Mouse (Mus musculus): ENCODE measurements around the gene Atp9a. TPM values are rescaled to one million over a fixed set of nuclear protein-coding genes. Genes with fewer than 3 reads are reported as not detected.
A peak's percentile ranks its signal among the peaks of the same experiment; 100 is the strongest.

Atp9a gene
- total RNA-seq, 2 experiments from 2014 or later, result 417 to 436 TPM

DNA sequence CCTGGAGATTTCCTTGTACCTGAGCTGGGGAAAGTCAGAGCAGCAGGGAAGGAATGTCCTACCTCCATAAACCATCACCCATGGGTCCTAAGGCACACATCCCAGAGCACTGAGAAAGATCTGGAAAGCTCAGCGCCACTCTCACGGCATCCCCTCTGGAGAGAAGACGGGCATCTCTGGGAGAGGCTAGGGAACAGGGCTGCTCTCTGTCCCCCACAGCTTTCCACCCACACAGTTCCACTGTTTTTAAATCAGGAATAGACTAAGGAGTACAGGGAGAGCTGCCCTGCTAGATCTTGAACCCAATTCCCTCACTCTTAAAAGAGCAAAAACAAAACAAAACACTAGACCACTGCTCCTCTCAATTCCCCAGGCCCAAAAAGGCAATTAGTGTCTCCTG lies 57.5 kb downstream of the Atp9a start:
- DNase-seq (ENCODE audit: low spot score in 2 of 2), result no peak

DNA sequence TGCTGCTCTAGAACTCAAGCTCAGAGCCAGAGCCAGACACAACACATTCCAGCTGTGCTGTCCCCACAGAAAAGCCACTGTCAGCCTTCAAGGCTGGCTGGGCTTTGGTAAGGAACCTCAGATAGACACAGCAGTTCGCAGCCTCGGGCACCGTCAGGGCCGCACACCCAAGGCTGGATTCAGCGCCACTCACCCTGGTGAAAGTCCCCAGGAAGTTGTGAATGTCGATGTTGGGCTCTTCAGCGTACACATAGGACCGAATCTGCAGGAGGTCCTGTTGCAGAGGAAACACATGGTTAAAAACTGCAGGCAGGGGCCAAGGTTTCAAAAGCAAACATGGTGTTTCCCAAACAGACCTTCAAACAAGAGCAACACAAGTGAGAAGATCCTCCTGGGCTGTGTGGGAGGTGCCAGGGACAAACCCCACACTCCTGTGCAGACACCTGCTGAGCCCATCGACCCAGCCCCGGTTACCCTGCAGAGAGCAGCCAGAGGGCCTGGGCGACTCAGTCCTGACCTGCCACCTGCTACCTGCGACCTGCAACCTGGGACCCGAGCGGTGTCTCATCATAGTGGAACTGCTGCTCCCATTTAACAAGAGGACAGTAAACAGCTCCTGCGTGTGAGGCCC lies 58.6 kb downstream of the Atp9a start:
- DNase-seq (ENCODE audit: low spot score in 2 of 2), result peak in 1 of 2 experiments; percentile 43

DNA sequence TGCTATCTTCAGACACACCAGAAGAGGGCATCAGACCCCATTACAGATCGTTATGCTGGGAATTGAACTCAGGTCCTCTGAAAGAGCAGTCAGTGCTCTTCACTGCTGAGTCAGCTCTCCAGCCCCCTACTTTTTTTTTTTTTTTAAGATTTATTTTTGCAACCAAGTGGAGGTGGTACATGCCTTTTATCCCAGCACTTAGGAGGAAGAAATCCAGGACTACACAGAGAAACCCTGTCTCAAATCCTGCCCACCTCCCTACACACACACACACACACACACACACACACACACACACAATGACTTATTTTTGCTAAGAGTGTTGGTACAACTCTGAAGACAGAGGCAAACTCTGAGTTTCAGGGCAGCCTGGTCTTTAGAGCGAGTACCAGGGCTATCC lies 59.5 kb downstream of the Atp9a start:
- DNase-seq (ENCODE audit: low spot score in 2 of 2), result no peak

DNA sequence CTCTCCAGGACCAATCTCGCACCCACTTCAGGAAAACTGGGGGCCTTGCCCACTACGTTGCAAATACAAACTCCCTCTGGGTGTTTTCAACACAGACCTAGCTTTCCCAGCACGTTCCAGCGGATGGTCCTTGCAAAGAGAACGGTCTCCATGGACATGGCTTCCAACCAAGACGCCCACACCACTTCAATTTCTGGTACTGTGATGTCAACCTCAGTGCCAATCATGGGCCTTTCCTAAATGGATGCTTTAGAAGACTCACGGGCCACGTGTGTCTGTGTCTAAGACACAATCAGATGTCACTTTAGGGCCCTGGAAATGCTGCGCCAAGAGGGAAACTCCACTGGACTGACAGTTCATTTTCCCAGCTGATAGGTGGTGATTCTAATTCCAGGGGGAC lies 60.7 kb downstream of the Atp9a start:
- DNase-seq (ENCODE audit: low spot score in 2 of 2), result peak in 1 of 2 experiments; percentile 45

DNA sequence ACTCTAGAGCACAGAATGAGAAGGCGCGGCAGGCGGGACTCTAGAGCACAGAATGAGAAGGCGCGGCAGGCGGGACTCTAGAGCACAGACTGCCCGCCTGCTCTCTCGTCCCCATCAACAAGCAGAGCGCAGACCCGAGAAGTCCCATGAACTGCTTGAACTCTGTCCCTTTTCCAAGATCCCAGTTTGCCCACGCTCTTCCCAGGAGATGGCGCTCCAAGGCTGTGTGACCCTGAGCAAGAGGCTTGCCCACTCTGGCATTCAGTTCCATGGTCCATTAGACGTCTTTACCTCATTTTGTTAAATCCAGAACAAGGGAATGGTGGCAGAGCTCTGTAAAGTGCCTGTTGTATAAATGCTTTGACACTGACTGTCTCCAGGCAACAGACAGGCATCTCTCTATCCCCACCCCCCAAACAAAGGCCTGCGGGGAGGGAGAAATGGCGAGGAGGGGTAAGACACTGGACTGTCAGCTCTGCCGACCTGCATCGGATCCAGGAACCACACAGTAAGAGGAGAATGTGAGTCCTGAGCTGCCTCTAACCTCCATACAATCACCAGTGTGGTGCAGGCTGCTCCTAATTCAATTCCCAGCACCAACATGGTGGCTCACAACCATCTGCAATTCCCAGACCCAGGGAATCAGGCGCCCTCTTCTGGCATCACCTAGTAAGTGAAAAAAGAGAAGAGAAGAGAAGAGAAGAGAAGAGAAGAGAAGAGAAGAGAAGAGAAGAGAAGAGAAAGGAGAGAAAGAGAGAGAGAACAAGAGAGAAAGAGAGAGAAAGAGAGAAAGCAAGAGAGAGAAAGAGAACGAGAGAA lies 62.6 kb downstream of the Atp9a start:
- DNase-seq (ENCODE audit: low spot score in 2 of 2), result no peak

DNA sequence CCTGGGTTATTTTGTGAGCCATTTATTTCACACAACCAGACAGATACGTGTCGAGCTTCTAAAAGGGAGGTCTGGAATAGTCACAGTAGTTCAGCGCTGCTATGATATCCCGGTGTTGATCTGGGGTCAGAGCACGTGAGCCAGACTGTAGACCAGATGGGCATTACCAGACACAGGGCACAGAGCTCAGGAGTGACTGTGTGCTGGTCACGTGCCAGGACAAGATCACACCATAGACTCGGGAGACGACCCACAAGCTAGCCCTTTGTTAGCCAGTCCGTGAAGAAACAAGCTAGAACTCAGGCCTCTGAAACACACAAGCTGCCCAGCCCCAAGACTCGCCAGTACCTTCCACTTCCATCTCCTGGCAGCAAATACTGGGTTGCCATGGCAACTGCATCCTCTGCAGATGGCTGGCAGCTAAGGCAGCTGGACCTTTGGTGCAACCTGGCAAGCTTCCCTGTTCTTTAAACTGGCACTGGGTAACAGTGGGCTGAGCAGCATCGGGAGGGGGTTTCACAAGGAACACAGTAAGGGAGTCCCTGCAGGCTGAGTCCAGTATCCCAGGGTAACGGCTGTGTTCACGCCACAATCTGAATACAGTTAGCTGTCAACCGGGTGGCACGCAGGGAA lies 63.4 kb downstream of the Atp9a start:
- peak; percentile 65 to 72 for DNase-seq (ENCODE audit: low spot score in 2 of 2)

DNA sequence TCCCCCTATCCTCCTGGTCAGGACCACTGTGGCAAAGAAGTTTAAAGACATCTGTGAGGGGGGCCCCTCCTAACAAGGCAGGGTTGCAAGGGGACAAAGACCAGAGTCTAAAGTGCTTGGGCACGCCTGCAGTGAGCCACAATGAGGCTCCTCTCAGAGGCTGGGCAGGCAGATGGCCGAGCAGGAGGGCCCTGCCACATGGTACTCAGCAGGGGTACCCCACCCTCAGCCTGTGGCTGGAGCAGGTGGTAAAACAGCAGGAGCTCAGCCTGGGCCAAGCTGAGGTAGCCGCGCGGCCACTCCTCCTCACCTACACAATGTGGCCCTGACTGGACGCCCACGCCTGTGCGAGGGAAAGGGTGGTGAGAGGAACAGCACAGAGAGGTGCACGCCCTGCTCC lies 64.6 kb downstream of the Atp9a start:
- no peak for DNase-seq (ENCODE audit: low spot score in 2 of 2)

DNA sequence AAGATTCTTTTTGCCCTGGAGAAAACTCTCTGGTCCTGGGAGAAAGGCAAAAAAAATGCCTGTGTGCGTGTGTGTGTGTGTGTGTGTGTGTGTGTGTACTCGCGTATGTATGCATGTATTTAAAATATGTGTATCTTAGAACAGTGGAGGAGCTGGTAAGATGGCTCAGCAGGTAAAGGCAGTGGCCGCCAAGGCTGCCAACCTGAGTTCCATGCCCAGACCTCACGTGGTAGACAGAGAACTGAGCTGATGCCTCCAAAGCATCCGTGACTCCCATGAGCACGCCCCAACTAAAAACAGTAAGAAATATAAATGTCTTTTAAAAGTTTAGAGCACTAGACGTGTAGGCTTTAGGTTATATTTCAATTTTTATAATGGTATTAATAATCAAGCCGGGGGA lies 70.5 kb downstream of the Atp9a start:
- no peak for DNase-seq (ENCODE audit: low spot score in 2 of 2)

DNA sequence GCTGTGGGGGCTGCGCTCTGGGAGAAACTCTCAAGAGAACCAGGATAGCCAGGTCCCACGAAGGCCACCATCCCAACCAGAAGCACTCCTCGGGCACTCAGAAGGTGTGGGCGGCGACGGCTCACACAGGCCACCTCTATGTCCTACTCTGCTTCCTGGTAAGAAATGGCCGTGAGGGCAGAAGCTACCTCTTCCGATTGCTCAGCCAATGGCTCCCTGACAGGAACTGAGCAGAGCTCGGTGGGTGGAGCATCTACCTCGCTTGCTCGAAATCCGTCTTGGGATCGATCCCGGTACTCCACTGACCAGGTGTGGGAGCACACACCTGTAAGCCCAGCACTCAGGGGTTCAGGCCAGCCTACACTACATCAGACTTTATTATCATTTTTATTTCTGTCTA lies 72.0 kb downstream of the Atp9a start:
- no peak for DNase-seq (ENCODE audit: low spot score in 2 of 2)

DNA sequence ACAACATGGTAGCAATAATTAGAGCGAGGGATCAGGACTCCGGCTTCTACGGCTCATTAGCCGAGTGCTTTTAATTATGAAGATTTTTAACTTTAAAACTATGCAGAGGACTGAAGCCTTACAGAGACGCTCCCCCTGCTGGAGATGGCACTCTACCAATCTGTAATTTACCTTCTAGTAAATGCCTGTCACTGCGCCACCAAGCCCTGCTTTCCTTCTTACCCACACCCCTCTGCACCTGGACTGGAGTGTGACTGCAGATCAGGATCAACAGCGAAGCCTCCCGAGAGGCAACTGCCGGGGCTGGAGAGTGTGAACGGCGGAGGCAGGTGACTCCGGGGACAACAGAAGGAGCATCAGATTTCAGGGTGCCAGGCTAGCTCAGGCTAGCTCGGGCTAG lies 72.4 kb downstream of the Atp9a start:
- peak in 1 of 2 experiments; percentile 38 for DNase-seq (ENCODE audit: low spot score in 2 of 2)

DNA sequence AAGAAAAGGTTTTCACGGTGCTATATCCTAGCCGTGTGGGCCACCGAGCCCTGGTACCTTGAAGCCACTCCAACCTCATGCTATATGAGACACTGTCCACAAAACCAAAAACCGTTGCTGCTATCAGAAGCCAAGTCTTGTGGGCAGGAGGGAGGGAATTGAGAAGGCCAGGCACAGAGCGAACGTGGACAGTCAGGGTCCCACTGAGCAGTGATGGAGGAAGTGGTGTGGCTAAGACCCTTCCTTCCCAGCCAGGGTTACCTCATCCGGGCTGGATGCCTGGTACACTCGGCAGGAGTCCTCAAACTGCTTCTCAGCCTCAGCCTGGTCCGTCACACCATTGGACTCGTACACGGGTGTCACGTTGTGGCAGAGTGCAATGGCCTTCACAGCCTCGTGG lies 74.5 kb downstream of the Atp9a start:
- DNase-seq (ENCODE audit: low spot score in 2 of 2), result no peak

DNA sequence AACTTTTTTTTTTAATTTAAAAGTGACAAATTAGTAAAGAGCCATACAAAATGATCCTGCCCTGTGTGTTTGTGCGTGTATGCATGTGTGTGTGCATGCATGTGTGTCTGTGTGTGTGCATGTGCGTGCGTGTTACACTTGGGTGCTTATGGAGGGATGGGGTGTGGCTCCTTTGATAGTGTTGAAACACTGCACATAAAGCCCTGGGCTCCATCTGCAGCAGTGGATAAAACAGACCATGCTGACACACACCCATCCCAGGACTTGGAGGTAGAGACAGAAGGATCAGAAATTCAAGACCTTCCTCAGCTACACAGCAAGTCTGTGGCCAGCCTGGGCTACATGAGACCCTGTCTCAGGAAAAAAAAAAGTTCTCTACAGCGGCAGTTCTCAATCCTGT lies 76.5 kb downstream of the Atp9a start:
- DNase-seq (ENCODE audit: low spot score in 2 of 2), result no peak

DNA sequence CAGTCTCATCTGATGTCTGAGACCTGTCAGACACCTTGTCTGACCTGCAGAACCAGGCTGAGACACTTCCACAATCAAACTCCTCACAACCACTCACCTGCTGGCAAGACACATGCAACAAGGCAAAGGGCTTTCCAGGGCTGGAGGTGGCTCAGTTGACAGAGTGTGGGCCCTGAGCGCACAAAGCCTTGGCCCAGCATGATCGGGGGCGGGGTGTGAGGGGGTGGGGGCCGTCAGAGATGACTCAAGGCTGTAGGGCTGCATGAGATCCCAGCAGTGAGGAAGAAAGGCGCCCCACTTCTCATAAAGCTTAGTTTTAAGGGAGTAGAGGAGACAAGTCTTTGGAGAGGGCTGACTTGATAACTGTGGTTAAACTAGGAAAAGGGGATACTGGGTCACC lies 78.5 kb downstream of the Atp9a start:
- peak in 1 of 2 experiments; percentile 41 for DNase-seq (ENCODE audit: low spot score in 2 of 2)

DNA sequence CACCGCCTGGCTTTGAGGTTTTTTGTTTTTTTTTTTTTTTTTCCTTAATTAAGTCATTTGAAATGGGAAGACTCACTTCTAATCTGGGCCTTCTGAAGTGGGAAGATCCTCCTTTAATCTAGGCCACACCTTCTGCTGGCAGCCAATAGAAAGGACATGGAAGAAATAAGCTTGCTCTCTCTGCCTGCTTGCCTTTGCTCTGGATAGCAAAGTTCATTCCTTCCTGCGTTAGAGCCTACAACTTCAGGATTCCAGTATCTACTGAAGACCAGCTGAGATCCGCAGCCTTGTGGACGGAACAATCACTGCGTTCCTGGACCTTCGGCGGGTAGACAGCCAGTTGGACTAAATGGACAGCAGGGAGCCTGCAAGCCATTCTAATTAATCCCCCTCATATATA lies 79.0 kb downstream of the Atp9a start:
- DNase-seq (ENCODE audit: low spot score in 2 of 2), result no peak

DNA sequence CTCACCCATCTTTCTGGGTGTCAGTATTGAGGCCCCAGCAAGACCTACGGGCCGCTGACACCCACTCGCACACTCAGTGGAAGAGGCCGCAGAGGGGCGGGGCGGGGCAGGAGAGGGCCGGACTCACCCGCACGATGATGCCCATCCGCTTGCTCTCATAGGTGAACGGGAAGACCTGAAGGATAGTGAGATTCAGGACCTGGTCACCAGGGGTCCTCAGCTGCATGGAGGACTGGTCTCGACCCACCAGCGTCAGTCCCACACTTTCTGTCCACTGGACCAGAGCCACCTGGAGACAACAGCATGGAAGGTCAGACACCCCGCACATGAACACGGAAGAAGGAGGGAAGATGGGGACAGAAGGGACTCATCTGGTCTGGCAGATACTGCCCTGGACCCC lies 80.4 kb downstream of the Atp9a start:
- no peak for DNase-seq (ENCODE audit: low spot score in 2 of 2)

DNA sequence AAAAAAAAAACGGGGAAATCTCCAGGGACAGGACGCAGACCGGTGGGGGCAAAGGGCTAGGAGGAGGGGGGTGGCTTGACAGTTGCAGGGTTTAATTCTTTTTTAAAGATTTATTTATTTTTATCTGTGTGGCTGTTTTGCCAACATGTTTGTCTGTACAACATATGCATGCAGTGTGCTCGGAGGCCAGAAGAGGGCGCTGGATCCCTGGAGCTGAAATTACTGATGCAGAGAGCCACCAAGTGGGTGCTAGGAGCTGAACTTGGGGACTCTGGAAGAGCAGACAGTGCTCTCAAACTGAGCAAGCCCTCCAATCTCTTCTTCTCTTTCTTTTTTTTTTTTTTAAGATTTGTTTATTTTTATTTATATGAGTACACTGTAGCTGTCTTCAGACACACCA lies 81.9 kb downstream of the Atp9a start:
- no peak for DNase-seq (ENCODE audit: low spot score in 2 of 2)

DNA sequence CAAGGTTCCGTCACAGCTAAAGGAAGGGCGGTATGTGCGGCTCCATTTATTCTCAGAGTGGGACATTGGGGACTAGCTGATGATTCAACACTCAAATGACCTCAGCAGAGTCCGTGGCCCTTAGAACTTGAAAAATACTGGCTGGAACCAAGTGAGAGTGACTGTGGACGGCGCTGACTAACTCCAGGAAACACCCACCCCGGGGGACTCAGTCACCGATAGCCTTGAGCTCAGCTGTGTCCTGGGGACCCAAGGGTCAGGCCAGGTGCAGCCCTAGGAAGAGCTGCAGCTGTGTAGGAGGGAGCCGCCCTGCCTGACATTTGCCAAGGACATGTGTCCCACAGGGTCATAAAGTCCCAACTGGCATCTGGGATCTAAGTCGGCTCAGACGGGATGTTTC lies 83.7 kb downstream of the Atp9a start:
- DNase-seq (ENCODE audit: low spot score in 2 of 2), result no peak

DNA sequence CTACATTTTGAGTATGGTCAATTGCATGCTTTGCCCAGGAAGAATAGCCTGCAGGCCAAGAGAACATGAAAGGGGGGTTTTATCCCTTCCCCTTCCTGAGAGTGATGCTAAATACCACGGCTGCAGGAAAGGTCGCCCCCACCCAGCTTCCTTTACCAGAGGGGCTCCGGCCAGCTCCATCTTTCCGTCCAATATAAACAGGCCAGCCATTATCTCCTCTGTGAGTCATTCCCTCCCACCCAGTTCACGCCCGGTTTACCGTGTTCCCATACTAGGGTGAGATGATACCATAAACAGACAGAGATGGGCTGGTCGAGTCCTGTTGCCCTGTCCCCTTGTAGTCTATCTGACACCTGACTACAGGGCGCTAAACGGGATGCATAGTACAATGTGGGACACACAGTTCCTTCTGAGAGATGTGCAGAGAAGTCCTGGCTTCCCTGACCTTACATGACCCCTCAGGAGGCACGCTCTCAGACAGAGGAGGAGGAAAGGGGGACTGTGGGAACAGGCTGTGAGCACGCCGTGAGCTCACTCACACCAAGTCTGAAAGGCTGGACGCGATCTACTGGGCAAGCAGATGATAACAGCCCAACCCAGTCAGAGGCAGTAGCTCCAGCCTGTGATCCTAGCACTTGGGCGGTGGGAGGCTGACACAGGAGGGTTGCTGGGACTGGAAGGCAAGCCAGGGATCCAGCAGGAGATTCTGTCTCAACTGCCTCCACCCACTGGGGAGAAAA lies 85.5 kb downstream of the Atp9a start:
- no peak for DNase-seq (ENCODE audit: low spot score in 2 of 2)

DNA sequence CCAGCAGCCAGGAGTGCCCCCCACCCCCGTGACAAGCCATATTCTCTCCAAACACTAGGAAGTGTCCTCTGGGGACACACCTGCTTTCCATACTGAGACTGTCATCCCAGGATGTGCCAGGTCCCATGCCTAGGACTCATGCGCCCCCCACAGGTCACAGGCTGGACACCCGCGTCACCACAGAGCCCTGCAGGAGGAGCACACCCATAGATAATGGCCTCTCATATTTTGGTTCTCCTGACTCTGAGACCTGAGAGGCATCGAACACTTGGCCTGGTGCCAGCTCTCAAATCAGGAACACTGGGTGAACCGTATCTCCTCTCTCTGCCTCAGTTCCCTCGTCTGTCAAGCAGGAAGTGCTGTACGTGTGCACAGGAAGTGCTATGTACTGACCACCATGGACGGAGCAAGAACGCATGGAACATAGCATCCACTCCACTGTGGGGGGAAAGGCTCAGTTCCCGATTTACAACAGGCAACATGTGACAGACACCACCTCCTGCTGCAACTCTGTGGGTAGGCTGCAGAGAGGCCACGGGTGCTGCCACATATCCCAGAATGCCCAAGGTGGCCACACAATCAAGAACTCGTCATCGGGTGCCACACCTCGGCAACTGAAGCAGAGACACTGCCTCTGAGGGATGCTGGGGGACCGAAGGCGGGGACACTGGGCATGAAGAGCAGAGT lies 87.1 kb downstream of the Atp9a start:
- DNase-seq (ENCODE audit: low spot score in 2 of 2), result no peak

DNA sequence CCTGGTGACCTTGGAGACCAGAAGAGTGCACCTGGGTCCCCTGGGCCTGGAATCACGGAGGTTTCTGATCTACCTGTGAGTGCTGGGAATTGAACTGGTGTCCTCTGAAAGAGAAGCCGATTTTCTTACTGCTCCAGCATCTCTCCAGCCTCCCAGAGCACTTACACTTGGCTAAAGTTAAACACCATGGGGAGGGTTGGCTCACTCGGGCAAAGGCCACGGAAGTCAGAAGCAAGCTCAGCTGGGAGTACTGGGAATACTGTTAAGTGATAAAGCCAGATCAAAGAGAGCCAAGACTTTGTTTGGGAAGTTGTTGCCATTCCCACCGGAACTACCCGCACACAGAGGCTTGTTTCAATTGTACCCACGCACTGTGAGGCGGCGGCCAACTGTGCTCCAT lies 87.7 kb downstream of the Atp9a start:
- DNase-seq (ENCODE audit: low spot score in 2 of 2), result no peak

DNA sequence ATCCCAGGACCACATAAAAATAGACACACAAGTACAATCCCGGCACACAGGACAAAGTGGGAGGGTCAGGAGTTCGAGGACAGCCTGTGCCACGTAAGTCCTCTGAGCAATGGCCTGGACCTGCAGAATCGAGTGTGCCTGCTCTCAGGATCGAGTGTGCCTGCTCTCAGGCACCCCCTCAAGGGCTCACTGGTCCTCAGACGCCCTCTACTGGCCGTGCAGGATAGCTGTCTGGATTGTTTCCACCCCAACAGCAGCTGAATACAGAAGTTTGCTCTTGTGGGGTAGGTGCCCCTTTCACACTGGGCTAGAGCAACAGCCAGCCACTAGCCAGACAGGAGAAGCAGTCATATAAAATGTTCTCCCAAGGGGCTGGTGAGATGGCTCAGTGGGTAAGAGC lies 90.5 kb downstream of the Atp9a start:
- no peak for DNase-seq (ENCODE audit: low spot score in 2 of 2)

Data from left cerebral cortex, adult 18-20 months (tissue).